Mouse (Mus musculus) lung, embryonic 14.5 days (tissue): ENCODE data around the gene Tipin. TPM values are rescaled to one million over a fixed set of nuclear protein-coding genes. Genes with fewer than 3 reads are reported as not detected.

ENCODE experiments used
- ATAC-seq: fragments of 200-750 bp; cut with Nextera tagmentation; 2 replicates; pipeline ENCODE4 v1.8.0; 2017; ENCODE audit warnings: mild to moderate bottlenecking, moderate TSS enrichment, moderate library complexity; ENCODE audit not compliant: insufficient read depth
- DNase-seq: peaks from one replicate; pipeline ENCODE4 v3.0.0-alpha.2; 2015
- H3K27ac ChIP-seq: fragments of 300-500 bp; sonication (generic); 2 replicates; pipeline ENCODE4 v1.5.1; 2014; ENCODE audit warnings: low read depth, mild to moderate bottlenecking, moderate library complexity
- H3K27me3 ChIP-seq: fragments of 300-500 bp; sonication (generic); 2 replicates; pipeline ENCODE4 v1.6.1; 2014; ENCODE audit warnings: low read length, control low read depth; ENCODE audit not compliant: insufficient read depth
- H3K36me3 ChIP-seq: fragments of 300-500 bp; sonication (generic); 2 replicates; pipeline ENCODE4 v1.6.1; 2014; ENCODE audit warnings: control low read depth; ENCODE audit not compliant: insufficient read depth
- H3K4me1 ChIP-seq: fragments of 300-500 bp; sonication (generic); 2 replicates; pipeline ENCODE4 v1.6.1; 2014; ENCODE audit warnings: antibody characterized with exemption, control low read depth; ENCODE audit not compliant: insufficient read depth
- H3K4me2 ChIP-seq: fragments of 300-500 bp; sonication (generic); 2 replicates; pipeline ENCODE4 v1.6.1; 2014; ENCODE audit warnings: mild to moderate bottlenecking
- H3K4me3 ChIP-seq: fragments of 300-500 bp; sonication (generic); 2 replicates; pipeline ENCODE4 v1.5.1; 2014; ENCODE audit warnings: low read depth, low read length
- H3K9ac ChIP-seq: fragments of 300-500 bp; sonication (generic); 2 replicates; pipeline ENCODE4 v1.6.1; 2014
- H3K9me3 ChIP-seq: fragments of 300-500 bp; sonication (generic); 2 replicates; pipeline ENCODE4 v1.6.1; 2016; ENCODE audit warnings: low read depth, low read length, control low read depth
- CTCF ChIP-seq: IDR thresholded peaks from 2 replicates; pipeline ENCODE4 v1.5.1; 2016; ENCODE audit warnings: antibody characterized with exemption, low read depth
- WGBS: fragments of 180-500 bp; shearing (Covaris S2); extraction: QIAGEN DNeasy Blood & Tissue Kit; methylation state at CpG from one replicate; pipeline ENCODE4 v1.1.7; 2014; 5-methylcytosine and 5-hydroxymethylcytosine counted together
- polyA plus RNA-seq: library from polyadenylated mRNA; unstranded; fragments of >200 nt; fragmentation: Nextera tagmentation; extraction: Ambion mirVana; gene quantifications from 2 replicates; pipeline ENCODE4 v1.2.1, GENCODE M21; 2014

The Tipin gene
- polyA plus RNA-seq, 1 experiment from 2014 or later: 288 TPM

- Histone ChIP-seq H3K4me3 (peak within 1 kb of the TSS; percentile 89), H3K4me2 (peak within 1 kb of the TSS; percentile 88), H3K9me3 (no peaks in the 10 kb centered on the region), H3K27me3 (no peaks in the 10 kb centered on the region), H3K36me3 (no peaks in the 10 kb centered on the region), H3K27ac (peak within 1 kb of the TSS; percentile 96), H3K9ac (peak within 1 kb of the TSS; percentile 85), H3K4me1 (0 out of 2 replicates have a peak, but pooled peaks cover 4% of the 10 kb centered on the region)
- TF ChIP-seq CTCF: peak; percentile 84
- peak; percentile 97 for ATAC-seq
- peak; percentile 100 for DNase-seq
- WGBS: under 1% methylated on average over 88 of the region's 89 CpGs
Observed at GRCm38 (mm10) chr9:64253021-64253904, 28.1 kb upstream of the Tipin start, which contains the start of gene Map2k1. Map2k1 (minus strand) TSS chr9:64253631.

DNA sequence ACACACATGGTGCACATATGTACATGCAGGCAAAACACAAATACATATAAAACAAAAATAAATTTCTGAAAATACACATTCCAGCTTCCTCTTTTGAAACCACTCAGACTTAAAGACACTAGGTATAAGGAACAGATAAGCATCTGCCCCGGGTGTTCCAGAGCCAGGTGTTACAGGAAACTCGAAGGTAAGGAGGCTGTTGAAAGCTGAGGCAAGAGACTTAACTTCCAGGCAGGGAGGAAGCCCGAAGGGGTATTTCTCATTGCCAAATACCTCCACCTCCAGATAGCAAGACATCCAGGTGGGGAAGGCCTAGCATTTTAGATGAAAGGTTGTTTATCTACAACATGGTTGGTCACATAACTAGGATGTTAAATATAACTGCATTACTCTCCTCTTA is 26.0 kb upstream of the Tipin start:
- H3K36me3 ChIP-seq: no peaks in the 10 kb centered on the region
- TF ChIP-seq CTCF: no peak
- H3K9ac ChIP-seq: no peak overlapping the region
- no peak overlapping the region for H3K4me3 ChIP-seq
- DNase-seq (no peak), ATAC-seq (no peak)
- H3K27ac ChIP-seq: no peak overlapping the region
- no peaks in the 10 kb centered on the region for H3K27me3 ChIP-seq
- 69% methylated on average over 3 of the region's 3 CpGs for WGBS
- H3K9me3 ChIP-seq: no peaks in the 10 kb centered on the region
- 0 out of 2 replicates have a peak, but pooled peaks cover 4% of the 10 kb centered on the region for H3K4me1 ChIP-seq
- no peak overlapping the region for H3K4me2 ChIP-seq

GRCm38 (mm10) chr9:64256204-64256603 is 25.2 kb upstream of the Tipin start:
- Histone ChIP-seq H3K27me3 (no peaks in the 10 kb centered on the region), H3K9ac (no peak overlapping the region), H3K4me2 (no peak overlapping the region), H3K4me3 (no peak overlapping the region), H3K4me1 (0 out of 2 replicates have a peak, but pooled peaks cover 4% of the 10 kb centered on the region), H3K27ac (no peak overlapping the region), H3K36me3 (no peaks in the 10 kb centered on the region), H3K9me3 (no peaks in the 10 kb centered on the region)
- 86% methylated on average over 3 of the region's 3 CpGs for WGBS
- ATAC-seq: no peak
- no peak for DNase-seq
- no peak for TF ChIP-seq CTCF

DNA sequence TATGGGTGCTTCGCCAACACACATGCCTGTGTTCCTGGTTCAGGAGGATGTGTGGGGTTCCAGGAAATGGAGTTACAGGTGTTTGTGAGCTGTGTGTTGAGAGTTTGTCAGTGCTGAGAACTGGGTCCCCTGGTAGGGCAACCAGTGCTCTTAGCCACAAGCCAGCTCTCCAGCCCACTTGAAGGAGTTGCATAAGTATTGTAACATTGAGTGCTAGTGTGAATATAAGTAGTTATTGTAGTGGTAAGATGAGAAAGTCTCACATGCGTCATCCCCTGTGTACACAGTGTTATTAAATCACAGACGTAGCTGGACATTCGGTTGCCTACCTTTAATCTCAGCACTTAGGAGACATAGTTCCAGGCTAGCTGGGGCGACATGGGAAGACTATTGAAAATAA is 21.5 kb upstream of the Tipin start:
- DNase-seq: peak; percentile 9
- ATAC-seq: no peak
- no peaks in the 10 kb centered on the region for H3K9me3 ChIP-seq
- H3K4me3 ChIP-seq: no peak overlapping the region
- no peak overlapping the region for H3K4me2 ChIP-seq
- no peaks in the 10 kb centered on the region for H3K4me1 ChIP-seq
- H3K9ac ChIP-seq: no peak overlapping the region
- no peaks in the 10 kb centered on the region for H3K36me3 ChIP-seq
- H3K27ac ChIP-seq: no peak overlapping the region
- 66% methylated on average over 5 of the region's 5 CpGs for WGBS
- no peak for TF ChIP-seq CTCF
- H3K27me3 ChIP-seq: no peaks in the 10 kb centered on the region

DNA sequence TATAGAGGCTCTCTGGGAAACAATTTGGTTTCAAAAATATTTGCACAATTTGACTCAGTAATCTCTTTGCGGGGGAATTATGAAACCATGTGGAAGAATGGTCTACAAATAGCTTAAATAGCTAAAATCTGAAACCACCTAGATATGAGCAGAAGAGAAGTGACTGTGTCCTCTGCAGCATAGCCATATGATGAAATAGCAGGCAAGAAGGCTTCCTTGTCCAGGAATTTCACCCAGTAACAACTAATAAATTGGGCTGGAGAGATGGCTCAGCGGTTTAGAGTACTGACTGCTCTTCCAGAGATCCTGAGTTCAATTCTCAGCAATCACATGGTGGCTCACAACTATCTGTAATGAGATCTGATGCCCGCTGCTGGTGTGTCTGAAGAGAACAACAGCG is 20.4 kb upstream of the Tipin start:
- DNase-seq (no peak), ATAC-seq (no peak)
- H3K4me2 ChIP-seq: no peak overlapping the region
- no peaks in the 10 kb centered on the region for H3K4me1 ChIP-seq
- H3K9ac ChIP-seq: no peak overlapping the region
- no peaks in the 10 kb centered on the region for H3K27me3 ChIP-seq
- TF ChIP-seq CTCF: no peak
- no peaks in the 10 kb centered on the region for H3K9me3 ChIP-seq
- no peak overlapping the region for H3K4me3 ChIP-seq
- 81% methylated on average over 4 of the region's 4 CpGs for WGBS
- no peaks in the 10 kb centered on the region for H3K36me3 ChIP-seq
- no peak overlapping the region for H3K27ac ChIP-seq

- Histone ChIP-seq H3K27me3 (no peaks in the 10 kb centered on the region), H3K9me3 (no peaks in the 10 kb centered on the region), H3K9ac (no peak overlapping the region), H3K36me3 (no peaks in the 10 kb centered on the region), H3K4me1 (no peaks in the 10 kb centered on the region), H3K4me2 (no peak overlapping the region), H3K27ac (no peak overlapping the region), H3K4me3 (no peak overlapping the region)
- DNase-seq (no peak), ATAC-seq (no peak)
- no peak for TF ChIP-seq CTCF
- WGBS: 34% methylated on average over 1 of the region's 1 CpGs
Observed at GRCm38 (mm10) chr9:64264813-64265212, 16.6 kb upstream of the Tipin start.

- no peaks in the 10 kb centered on the region for H3K9me3 ChIP-seq
- H3K27ac ChIP-seq: no peak overlapping the region
- WGBS: 95% methylated on average over 1 of the region's 1 CpGs
- no peak overlapping the region for H3K9ac ChIP-seq
- H3K4me1 ChIP-seq: no peaks in the 10 kb centered on the region
- no peak for DNase-seq
- no peak for TF ChIP-seq CTCF
- no peaks in the 10 kb centered on the region for H3K27me3 ChIP-seq
- no peak overlapping the region for H3K4me2 ChIP-seq
- ATAC-seq: no peak
- no peaks in the 10 kb centered on the region for H3K36me3 ChIP-seq
- no peak overlapping the region for H3K4me3 ChIP-seq
Observed at GRCm38 (mm10) chr9:64267231-64267630, 14.2 kb upstream of the Tipin start.
